Mouse (Mus musculus): ENCODE measurements around the gene Nfib.

The Nfib gene

GRCm38 (mm10) chr4:82704841-82705794 lies at the start of gene Nfib:
Nfib (minus strand) TSS chr4:82705750.
- DNase-seq (ENCODE audit: low spot score in 2 of 2) = no peak

- DNase-seq (ENCODE audit: low spot score in 2 of 2) = no peak
These were observed 30.2 kb upstream of the Nfib start for GRCm38 (mm10) chr4:82735764-82736163.

GRCm38 (mm10) chr4:82734765-82735481 lies 29.4 kb upstream of the Nfib start:
- DNase-seq (ENCODE audit: low spot score in 2 of 2) = no peak

GRCm38 (mm10) chr4:82734348-82734747 lies 28.8 kb upstream of the Nfib start:
- no peak for DNase-seq (ENCODE audit: low spot score in 2 of 2)

- no peak for DNase-seq (ENCODE audit: low spot score in 2 of 2)
These were observed 28.1 kb upstream of the Nfib start for GRCm38 (mm10) chr4:82733636-82734035.

GRCm38 (mm10) chr4:82730248-82730887 lies 24.8 kb upstream of the Nfib start:
- DNase-seq (ENCODE audit: low spot score in 2 of 2) = no peak

- DNase-seq (ENCODE audit: low spot score in 2 of 2) = no peak
These were observed 18.5 kb upstream of the Nfib start for GRCm38 (mm10) chr4:82724058-82724457.

- no peak for DNase-seq (ENCODE audit: low spot score in 2 of 2)
These were observed 17.5 kb upstream of the Nfib start for GRCm38 (mm10) chr4:82723048-82723447.

GRCm38 (mm10) chr4:82715833-82716232 lies 10.3 kb upstream of the Nfib start:
- DNase-seq (ENCODE audit: low spot score in 2 of 2) = no peak

- DNase-seq (ENCODE audit: low spot score in 2 of 2) = no peak
These were observed 6.2 kb upstream of the Nfib start for GRCm38 (mm10) chr4:82711611-82712295.

GRCm38 (mm10) chr4:82709666-82710065 lies 4.1 kb upstream of the Nfib start:
- no peak for DNase-seq (ENCODE audit: low spot score in 2 of 2)

- DNase-seq (ENCODE audit: low spot score in 2 of 2) = no peak
These were observed 462 bp upstream of the Nfib start for GRCm38 (mm10) chr4:82706012-82706411.

GRCm38 (mm10) chr4:82704079-82704830 lies 1.3 kb downstream of the Nfib start:
- no peak for DNase-seq (ENCODE audit: low spot score in 2 of 2)

- no peak for DNase-seq (ENCODE audit: low spot score in 2 of 2)
These were observed 2.7 kb downstream of the Nfib start for GRCm38 (mm10) chr4:82702808-82703207.

- no peak for DNase-seq (ENCODE audit: low spot score in 2 of 2)
These were observed 6.0 kb downstream of the Nfib start for GRCm38 (mm10) chr4:82699504-82699903.

- no peak for DNase-seq (ENCODE audit: low spot score in 2 of 2)
These were observed 6.9 kb downstream of the Nfib start for GRCm38 (mm10) chr4:82698616-82699015.

- DNase-seq (ENCODE audit: low spot score in 2 of 2) = no peak
These were observed 8.4 kb downstream of the Nfib start for GRCm38 (mm10) chr4:82697151-82697550.

GRCm38 (mm10) chr4:82695760-82696501 lies 9.6 kb downstream of the Nfib start:
- peak in 1 of 2 experiments; percentile 34 for DNase-seq (ENCODE audit: low spot score in 2 of 2)

GRCm38 (mm10) chr4:82692009-82692326 lies 13.6 kb downstream of the Nfib start:
- no peak for DNase-seq (ENCODE audit: low spot score in 2 of 2)
